Mouse (Mus musculus) midbrain, embryonic 15.5 days (tissue): ENCODE results near the gene Znrf2. TPM values are rescaled to one million over a fixed set of nuclear protein-coding genes. Genes with fewer than 3 reads are reported as not detected.

ENCODE experiments used
- ATAC-seq: fragments of 200-750 bp; cut with Nextera tagmentation; replicated peaks from 2 replicates; pipeline ENCODE4 v1.8.0; 2017; ENCODE audit warnings: moderate TSS enrichment
- H3K27ac ChIP-seq: fragments of 300-500 bp; sonication (generic); 2 replicates; pipeline ENCODE4 v1.5.1; 2015; ENCODE audit warnings: mild to moderate bottlenecking, inconsistent platforms
- H3K27me3 ChIP-seq: fragments of 300-500 bp; sonication (generic); replicated peaks from 2 replicates; pipeline ENCODE4 v1.6.1; 2015; ENCODE audit warnings: inconsistent platforms
- H3K36me3 ChIP-seq: fragments of 300-500 bp; sonication (generic); replicated peaks from 2 replicates; pipeline ENCODE4 v1.6.1; 2015; ENCODE audit warnings: inconsistent platforms
- H3K4me1 ChIP-seq: fragments of 300-500 bp; sonication (generic); 2 replicates; pipeline ENCODE4 v1.6.1; 2015; ENCODE audit warnings: inconsistent platforms
- H3K4me2 ChIP-seq: fragments of 300-500 bp; sonication (generic); 2 replicates; pipeline ENCODE4 v1.6.1; 2015; ENCODE audit warnings: inconsistent platforms, mild to moderate bottlenecking, moderate library complexity
- H3K4me3 ChIP-seq: fragments of 300-500 bp; sonication (generic); 2 replicates; pipeline ENCODE4 v1.5.1; 2015; ENCODE audit warnings: mild to moderate bottlenecking, inconsistent platforms
- H3K9ac ChIP-seq: fragments of 300-500 bp; sonication (generic); 2 replicates; pipeline ENCODE4 v1.6.1; 2015; ENCODE audit warnings: mild to moderate bottlenecking, inconsistent platforms
- H3K9me3 ChIP-seq: fragments of 300-500 bp; sonication (generic); 2 replicates; pipeline ENCODE4 v1.6.1; 2016; ENCODE audit warnings: inconsistent platforms
- WGBS: fragments of 180-500 bp; shearing (Covaris S2); methylation state at CpG from one replicate; pipeline ENCODE4 v1.1.7; 2015; ENCODE audit warnings: mixed read lengths; 5-methylcytosine and 5-hydroxymethylcytosine counted together
- polyA plus RNA-seq: library from polyadenylated mRNA; unstranded; fragments of >200 nt; fragmentation: Nextera tagmentation; extraction: Ambion mirVana; gene quantifications from 2 replicates; pipeline ENCODE4 v1.2.1, GENCODE M21; 2015

The Znrf2 gene
- polyA plus RNA-seq, 1 experiment from 2014 or later = 6.6 TPM

- no peaks in the 10 kb centered on the region for H3K9me3 ChIP-seq
- no peaks in the 10 kb centered on the region for H3K4me1 ChIP-seq
- no peak overlapping the region for H3K9ac ChIP-seq
- no peaks in the 10 kb centered on the region for H3K36me3 ChIP-seq
- H3K4me3 ChIP-seq = no peak overlapping the region
- no peak for ATAC-seq
- no peak overlapping the region for H3K4me2 ChIP-seq
- H3K27ac ChIP-seq = no peak overlapping the region
- H3K27me3 ChIP-seq = no peaks in the 10 kb centered on the region
These were observed 43.5 kb downstream of the Znrf2 start for GRCm38 (mm10) chr6:54860180-54860579.

GRCm38 (mm10) chr6:54866731-54867410 lies 50.2 kb downstream of the Znrf2 start:
- ATAC-seq = no peak
- WGBS = 89% methylated on average over 5 of the region's 5 CpGs
- Histone ChIP-seq H3K27me3 (no peaks in the 10 kb centered on the region), H3K9me3 (no peaks in the 10 kb centered on the region), H3K9ac (no peak overlapping the region), H3K4me2 (no peak overlapping the region), H3K4me1 (no peaks in the 10 kb centered on the region), H3K4me3 (no peak overlapping the region), H3K27ac (no peak overlapping the region), H3K36me3 (no peaks in the 10 kb centered on the region)

GRCm38 (mm10) chr6:54867411-54867745 lies 50.7 kb downstream of the Znrf2 start:
- 64% methylated on average over 4 of the region's 4 CpGs for WGBS
- no peak overlapping the region for H3K4me2 ChIP-seq
- no peak overlapping the region for H3K27ac ChIP-seq
- H3K36me3 ChIP-seq = no peaks in the 10 kb centered on the region
- no peak for ATAC-seq
- no peaks in the 10 kb centered on the region for H3K9me3 ChIP-seq
- no peak overlapping the region for H3K4me3 ChIP-seq
- no peak overlapping the region for H3K9ac ChIP-seq
- no peaks in the 10 kb centered on the region for H3K4me1 ChIP-seq
- no peaks in the 10 kb centered on the region for H3K27me3 ChIP-seq

- Histone ChIP-seq H3K27me3 (no peaks in the 10 kb centered on the region), H3K27ac (no peak overlapping the region), H3K9ac (no peak overlapping the region), H3K4me2 (no peak overlapping the region), H3K9me3 (no peaks in the 10 kb centered on the region), H3K4me3 (no peak overlapping the region), H3K36me3 (no peaks in the 10 kb centered on the region), H3K4me1 (no peaks in the 10 kb centered on the region)
- 94% methylated on average over 5 of the region's 5 CpGs for WGBS
- no peak for ATAC-seq
These were observed 56.3 kb downstream of the Znrf2 start for GRCm38 (mm10) chr6:54873029-54873428.

GRCm38 (mm10) chr6:54876782-54877181 lies 60.1 kb downstream of the Znrf2 start:
- no peak overlapping the region for H3K4me3 ChIP-seq
- no peaks in the 10 kb centered on the region for H3K4me1 ChIP-seq
- H3K9ac ChIP-seq = no peak overlapping the region
- ATAC-seq = no peak
- no peaks in the 10 kb centered on the region for H3K36me3 ChIP-seq
- no peaks in the 10 kb centered on the region for H3K9me3 ChIP-seq
- H3K27ac ChIP-seq = no peak overlapping the region
- 62% methylated on average over 5 of the region's 5 CpGs for WGBS
- H3K4me2 ChIP-seq = no peak overlapping the region
- H3K27me3 ChIP-seq = no peaks in the 10 kb centered on the region

GRCm38 (mm10) chr6:54877651-54878050 lies 60.9 kb downstream of the Znrf2 start:
- Histone ChIP-seq H3K9ac (no peak overlapping the region), H3K4me1 (no peaks in the 10 kb centered on the region), H3K27ac (no peak overlapping the region), H3K4me3 (no peak overlapping the region), H3K9me3 (no peaks in the 10 kb centered on the region), H3K4me2 (no peak overlapping the region), H3K27me3 (no peaks in the 10 kb centered on the region), H3K36me3 (no peaks in the 10 kb centered on the region)
- no peak for ATAC-seq
- WGBS = 89% methylated on average over 3 of the region's 3 CpGs

GRCm38 (mm10) chr6:54878546-54878945 lies 61.8 kb downstream of the Znrf2 start:
- Histone ChIP-seq H3K27me3 (no peaks in the 10 kb centered on the region), H3K4me3 (no peak overlapping the region), H3K36me3 (no peaks in the 10 kb centered on the region), H3K27ac (no peak overlapping the region), H3K9ac (no peak overlapping the region), H3K4me2 (no peak overlapping the region), H3K9me3 (no peaks in the 10 kb centered on the region), H3K4me1 (no peaks in the 10 kb centered on the region)
- no peak for ATAC-seq

GRCm38 (mm10) chr6:54880086-54880485 lies 63.4 kb downstream of the Znrf2 start:
- H3K9ac ChIP-seq = no peak overlapping the region
- H3K4me2 ChIP-seq = no peak overlapping the region
- no peaks in the 10 kb centered on the region for H3K9me3 ChIP-seq
- H3K27me3 ChIP-seq = no peaks in the 10 kb centered on the region
- H3K4me3 ChIP-seq = no peak overlapping the region
- H3K4me1 ChIP-seq = no peaks in the 10 kb centered on the region
- 90% methylated on average over 4 of the region's 4 CpGs for WGBS
- H3K27ac ChIP-seq = no peak overlapping the region
- H3K36me3 ChIP-seq = no peaks in the 10 kb centered on the region
- no peak for ATAC-seq

- H3K9ac ChIP-seq = no peak overlapping the region
- no peak for ATAC-seq
- no peaks in the 10 kb centered on the region for H3K36me3 ChIP-seq
- no peak overlapping the region for H3K4me2 ChIP-seq
- no peak overlapping the region for H3K4me3 ChIP-seq
- H3K9me3 ChIP-seq = no peaks in the 10 kb centered on the region
- H3K4me1 ChIP-seq = no peaks in the 10 kb centered on the region
- WGBS = 77% methylated on average over 2 of the region's 2 CpGs
- no peaks in the 10 kb centered on the region for H3K27me3 ChIP-seq
- H3K27ac ChIP-seq = no peak overlapping the region
These were observed 66.7 kb downstream of the Znrf2 start for GRCm38 (mm10) chr6:54883424-54883823.

GRCm38 (mm10) chr6:54886195-54886594 lies 69.5 kb downstream of the Znrf2 start:
- no peak overlapping the region for H3K27ac ChIP-seq
- no peak for ATAC-seq
- H3K4me2 ChIP-seq = no peak overlapping the region
- no peaks in the 10 kb centered on the region for H3K9me3 ChIP-seq
- 62% methylated on average over 7 of the region's 7 CpGs for WGBS
- peaks cover 6% of the 10 kb centered on the region; the same call in 1 of the 2 replicates for H3K4me1 ChIP-seq
- H3K9ac ChIP-seq = no peak overlapping the region
- H3K4me3 ChIP-seq = no peak overlapping the region
- H3K27me3 ChIP-seq = no peaks in the 10 kb centered on the region
- no peaks in the 10 kb centered on the region for H3K36me3 ChIP-seq

- H3K4me3 ChIP-seq = no peak overlapping the region
- WGBS = 46% methylated on average over 9 of the region's 9 CpGs
- no peak overlapping the region for H3K4me2 ChIP-seq
- no peak overlapping the region for H3K9ac ChIP-seq
- no peaks in the 10 kb centered on the region for H3K9me3 ChIP-seq
- no peaks in the 10 kb centered on the region for H3K27me3 ChIP-seq
- H3K36me3 ChIP-seq = no peaks in the 10 kb centered on the region
- no peak for ATAC-seq
- H3K27ac ChIP-seq = no peak overlapping the region
- H3K4me1 ChIP-seq = peaks cover 6% of the 10 kb centered on the region; the same call in 1 of the 2 replicates
These were observed 73.5 kb downstream of the Znrf2 start for GRCm38 (mm10) chr6:54890221-54890620.

GRCm38 (mm10) chr6:54891384-54891783 lies 74.7 kb downstream of the Znrf2 start:
- no peak overlapping the region for H3K9ac ChIP-seq
- no peak overlapping the region for H3K4me3 ChIP-seq
- WGBS = 90% methylated on average over 3 of the region's 3 CpGs
- ATAC-seq = no peak
- H3K27me3 ChIP-seq = no peaks in the 10 kb centered on the region
- peaks cover 6% of the 10 kb centered on the region; the same call in 1 of the 2 replicates for H3K4me1 ChIP-seq
- H3K36me3 ChIP-seq = no peaks in the 10 kb centered on the region
- no peak overlapping the region for H3K4me2 ChIP-seq
- H3K9me3 ChIP-seq = no peaks in the 10 kb centered on the region
- no peak overlapping the region for H3K27ac ChIP-seq

GRCm38 (mm10) chr6:54900256-54900655 lies 83.5 kb downstream of the Znrf2 start:
- Histone ChIP-seq H3K9ac (no peak overlapping the region), H3K27me3 (no peaks in the 10 kb centered on the region), H3K9me3 (no peaks in the 10 kb centered on the region), H3K4me3 (no peak overlapping the region), H3K4me1 (no peaks in the 10 kb centered on the region), H3K27ac (no peak overlapping the region), H3K4me2 (no peak overlapping the region), H3K36me3 (no peaks in the 10 kb centered on the region)
- WGBS = 98% methylated on average over 2 of the region's 2 CpGs
- no peak for ATAC-seq
